Mouse (Mus musculus): ENCODE measurements at regions not wholly inside any gene's neighbourhood (a gene's known extent, or its start where the extent isn't known, plus 50 kb on each side); places are given as distances from the start of the nearest gene placed in this dataset.

GRCm38 (mm10) chr9:79004296-79004980 is 389.1 kb downstream of the Cd109 start:
- TF ChIP-seq CTCF (IDR thresholded peaks at IDR 0.05; ENCODE audit: low read depth) (no peak), EP300 (optimal IDR thresholded peaks at IDR 0.05) (no peak)

Measured in stomach, postnatal 0 days (tissue).